Mouse (Mus musculus): Measurements from ENCODE around the gene Mst1r. TPM values are rescaled to one million over a fixed set of nuclear protein-coding genes. Genes with fewer than 3 reads are reported as not detected.

Mst1r gene
- polyA plus RNA-seq, 1 experiment, result 1.2 TPM

GRCm38 (mm10) chr9:107914764-107915420 lies 8.2 kb downstream of the Mst1r start:
- H3K36me3 ChIP-seq (ENCODE audit: control insufficient read depth, insufficient read depth, low read length), result no peaks in the 10 kb centered on the region
- DNase-seq, result no peak
- H3K27me3 ChIP-seq (replicated peaks; ENCODE audit: control insufficient read depth, insufficient read depth, low read length), result no peaks in the 10 kb centered on the region
- no peaks in the 10 kb centered on the region for H3K4me1 ChIP-seq (ENCODE audit: control insufficient read depth, insufficient read depth, low read length)
- TF ChIP-seq POLR2A (IDR thresholded peaks at IDR 0.05; ENCODE audit: low read depth, low read length), result no peak
- no peak for TF ChIP-seq CTCF (conservative IDR thresholded peaks at IDR 0.05; ENCODE audit: insufficient read depth, insufficient read length, low read depth, low read length)
- no peak overlapping the region for H3K27ac ChIP-seq (ENCODE audit: insufficient read depth, low read depth, low read length)
- no peak overlapping the region for H3K4me3 ChIP-seq (ENCODE audit: insufficient read depth, low read depth, low read length)
- WGBS, result 57% methylated on average over 16 of the region's 16 CpGs

- Histone ChIP-seq H3K4me3 (ENCODE audit: insufficient read depth, low read depth, low read length) (no peak overlapping the region), H3K27me3 (replicated peaks; ENCODE audit: control insufficient read depth, insufficient read depth, low read length) (no peaks in the 10 kb centered on the region), H3K27ac (ENCODE audit: insufficient read depth, low read depth, low read length) (no peak overlapping the region), H3K4me1 (ENCODE audit: control insufficient read depth, insufficient read depth, low read length) (no peaks in the 10 kb centered on the region), H3K36me3 (ENCODE audit: control insufficient read depth, insufficient read depth, low read length) (no peaks in the 10 kb centered on the region)
- DNase-seq, result no peak
- TF ChIP-seq POLR2A (IDR thresholded peaks at IDR 0.05; ENCODE audit: low read depth, low read length), result no peak
- no peak for TF ChIP-seq CTCF (conservative IDR thresholded peaks at IDR 0.05; ENCODE audit: insufficient read depth, insufficient read length, low read depth, low read length)
- WGBS, result 47% methylated on average over 13 of the region's 13 CpGs
Observed at GRCm38 (mm10) chr9:107917895-107918608, 11.4 kb downstream of the Mst1r start.

GRCm38 (mm10) chr9:107918884-107919283 lies 12.2 kb downstream of the Mst1r start:
- H3K36me3 ChIP-seq (ENCODE audit: control insufficient read depth, insufficient read depth, low read length), result no peaks in the 10 kb centered on the region
- no peaks in the 10 kb centered on the region for H3K27me3 ChIP-seq (replicated peaks; ENCODE audit: control insufficient read depth, insufficient read depth, low read length)
- H3K27ac ChIP-seq (ENCODE audit: insufficient read depth, low read depth, low read length), result no peak overlapping the region
- H3K4me3 ChIP-seq (ENCODE audit: insufficient read depth, low read depth, low read length), result no peak overlapping the region
- WGBS, result 88% methylated on average over 6 of the region's 6 CpGs
- no peaks in the 10 kb centered on the region for H3K4me1 ChIP-seq (ENCODE audit: control insufficient read depth, insufficient read depth, low read length)
- TF ChIP-seq CTCF (conservative IDR thresholded peaks at IDR 0.05; ENCODE audit: insufficient read depth, insufficient read length, low read depth, low read length) (no peak), POLR2A (IDR thresholded peaks at IDR 0.05; ENCODE audit: low read depth, low read length) (no peak)
- DNase-seq, result no peak

GRCm38 (mm10) chr9:107919441-107919840 lies 12.8 kb downstream of the Mst1r start:
- Histone ChIP-seq H3K36me3 (ENCODE audit: control insufficient read depth, insufficient read depth, low read length) (no peaks in the 10 kb centered on the region), H3K4me1 (ENCODE audit: control insufficient read depth, insufficient read depth, low read length) (no peaks in the 10 kb centered on the region), H3K27me3 (replicated peaks; ENCODE audit: control insufficient read depth, insufficient read depth, low read length) (no peaks in the 10 kb centered on the region), H3K4me3 (ENCODE audit: insufficient read depth, low read depth, low read length) (no peak overlapping the region), H3K27ac (ENCODE audit: insufficient read depth, low read depth, low read length) (no peak overlapping the region)
- no peak for DNase-seq
- WGBS, result 84% methylated on average over 5 of the region's 5 CpGs
- TF ChIP-seq CTCF (conservative IDR thresholded peaks at IDR 0.05; ENCODE audit: insufficient read depth, insufficient read length, low read depth, low read length) (no peak), POLR2A (IDR thresholded peaks at IDR 0.05; ENCODE audit: low read depth, low read length) (no peak)

GRCm38 (mm10) chr9:107923021-107923420 lies 16.3 kb downstream of the Mst1r start:
- Histone ChIP-seq H3K27me3 (replicated peaks; ENCODE audit: control insufficient read depth, insufficient read depth, low read length) (no peaks in the 10 kb centered on the region), H3K27ac (ENCODE audit: insufficient read depth, low read depth, low read length) (no peak overlapping the region), H3K4me1 (ENCODE audit: control insufficient read depth, insufficient read depth, low read length) (no peaks in the 10 kb centered on the region), H3K36me3 (ENCODE audit: control insufficient read depth, insufficient read depth, low read length) (no peaks in the 10 kb centered on the region), H3K4me3 (ENCODE audit: insufficient read depth, low read depth, low read length) (no peak overlapping the region)
- peak; percentile 78 for TF ChIP-seq CTCF (conservative IDR thresholded peaks at IDR 0.05; ENCODE audit: insufficient read depth, insufficient read length, low read depth, low read length)
- no peak for TF ChIP-seq POLR2A (IDR thresholded peaks at IDR 0.05; ENCODE audit: low read depth, low read length)
- 43% methylated on average over 7 of the region's 7 CpGs for WGBS
- DNase-seq, result peak; percentile 56

- 60% methylated on average over 6 of the region's 6 CpGs for WGBS
- no peak for TF ChIP-seq POLR2A (IDR thresholded peaks at IDR 0.05; ENCODE audit: low read depth, low read length)
- no peaks in the 10 kb centered on the region for H3K36me3 ChIP-seq (ENCODE audit: control insufficient read depth, insufficient read depth, low read length)
- DNase-seq, result no peak
- H3K27me3 ChIP-seq (replicated peaks; ENCODE audit: control insufficient read depth, insufficient read depth, low read length), result no peaks in the 10 kb centered on the region
- no peak overlapping the region for H3K27ac ChIP-seq (ENCODE audit: insufficient read depth, low read depth, low read length)
- no peaks in the 10 kb centered on the region for H3K4me1 ChIP-seq (ENCODE audit: control insufficient read depth, insufficient read depth, low read length)
- H3K4me3 ChIP-seq (ENCODE audit: insufficient read depth, low read depth, low read length), result no peak overlapping the region
Observed at GRCm38 (mm10) chr9:107923956-107924355, 17.3 kb downstream of the Mst1r start.

GRCm38 (mm10) chr9:107925251-107925650 lies 18.6 kb downstream of the Mst1r start:
- Histone ChIP-seq H3K27ac (ENCODE audit: insufficient read depth, low read depth, low read length) (no peak overlapping the region), H3K4me1 (ENCODE audit: control insufficient read depth, insufficient read depth, low read length) (no peaks in the 10 kb centered on the region), H3K4me3 (ENCODE audit: insufficient read depth, low read depth, low read length) (no peak overlapping the region), H3K27me3 (replicated peaks; ENCODE audit: control insufficient read depth, insufficient read depth, low read length) (no peaks in the 10 kb centered on the region), H3K36me3 (ENCODE audit: control insufficient read depth, insufficient read depth, low read length) (no peaks in the 10 kb centered on the region)
- WGBS, result 60% methylated on average over 3 of the region's 3 CpGs
- no peak for DNase-seq
- TF ChIP-seq POLR2A (IDR thresholded peaks at IDR 0.05; ENCODE audit: low read depth, low read length), result no peak
- TF ChIP-seq CTCF (conservative IDR thresholded peaks at IDR 0.05; ENCODE audit: insufficient read depth, insufficient read length, low read depth, low read length), result no peak
